Mouse (Mus musculus): Measurements from ENCODE around the gene Uty. TPM values are rescaled to one million over a fixed set of nuclear protein-coding genes. Genes with fewer than 3 reads are reported as not detected.
A peak's percentile ranks its signal among the peaks of the same experiment; 100 is the strongest.

Gene Uty
- total RNA-seq (2021) = 10 to 100 TPM in 1 of 2 experiments, not detected in 1; 30.4 TPM
- long read RNA-seq, experiment 1, full-length matches to known transcripts = 2 of 13 reads
- long read RNA-seq, experiment 1, partial matches to known transcripts = 1 of 13 reads
- long read RNA-seq, experiment 1, other reads (novel, unspliced or antisense) = 10 of 13 reads
- long read RNA-seq, experiment 2 = 0 reads

- peak in 1 of 2 experiments; percentile 38 for DNase-seq (ENCODE audit: low spot score in 2 of 2)
Measured at GRCm38 (mm10) chrY:1245426-1245863, at the start of gene Uty. Gene Uty, minus strand, starts transcription at chrY:1245759.

GRCm38 (mm10) chrY:1293708-1294107 is 48.1 kb upstream of the Uty start:
- DNase-seq (ENCODE audit: low spot score in 2 of 2) = no peak

- DNase-seq (ENCODE audit: low spot score in 2 of 2) = peak in 1 of 2 experiments; percentile 55
Measured at GRCm38 (mm10) chrY:1286171-1286795, 40.7 kb upstream of the Uty start, which contains the start of gene Ddx3y. Gene Ddx3y, minus strand, starts transcription at chrY:1286629.

GRCm38 (mm10) chrY:1285735-1286134 is 40.2 kb upstream of the Uty start:
- peak in 1 of 2 experiments; percentile 18 for DNase-seq (ENCODE audit: low spot score in 2 of 2)

GRCm38 (mm10) chrY:1246117-1246516 is 558 bp upstream of the Uty start:
- no peak for DNase-seq (ENCODE audit: low spot score in 2 of 2)

- DNase-seq (ENCODE audit: low spot score in 2 of 2) = no peak
Measured at GRCm38 (mm10) chrY:1244940-1245339, 619 bp downstream of the Uty start.

- no peak for DNase-seq (ENCODE audit: low spot score in 2 of 2)
Measured at GRCm38 (mm10) chrY:1244421-1244820, 1.1 kb downstream of the Uty start.

- DNase-seq (ENCODE audit: low spot score in 2 of 2) = peak in 1 of 2 experiments; percentile 19
Measured at GRCm38 (mm10) chrY:1220001-1220400, 25.6 kb downstream of the Uty start.

GRCm38 (mm10) chrY:1178476-1178875 is 67.1 kb downstream of the Uty start:
- no peak for DNase-seq (ENCODE audit: low spot score in 2 of 2)

GRCm38 (mm10) chrY:1163054-1163453 is 82.5 kb downstream of the Uty start:
- DNase-seq (ENCODE audit: low spot score in 2 of 2) = no peak

- no peak for DNase-seq (ENCODE audit: low spot score in 2 of 2)
Measured at GRCm38 (mm10) chrY:1116153-1116552, 129.4 kb downstream of the Uty start.

- DNase-seq (ENCODE audit: low spot score in 2 of 2) = no peak
Measured at GRCm38 (mm10) chrY:1114016-1114415, 131.5 kb downstream of the Uty start.

Other genes with a start within 250 kb of the Uty start
- 10 to 100 TPM in 1 of 2 experiments, not detected in 1; 76.2 TPM for gene Eif2s3y, start 235.2 kb downstream of the Uty start, total RNA-seq (2021)
- gene Ddx3y, start 40.9 kb upstream of the Uty start, total RNA-seq (2021) = 100 to 1,000 TPM in 1 of 2 experiments, not detected in 1; 109 TPM
- gene Usp9y, start 214.0 kb upstream of the Uty start, total RNA-seq (2021) = not detected